Mouse (Mus musculus) A20 (cell line): ENCODE measurements around the gene Exosc8.

Experiments used
- DNase-seq: peaks from one replicate; pipeline ENCODE4 v3.0.0-alpha.2; 2011; ENCODE audit warnings: low read depth, low spot score

The Exosc8 gene

DNA sequence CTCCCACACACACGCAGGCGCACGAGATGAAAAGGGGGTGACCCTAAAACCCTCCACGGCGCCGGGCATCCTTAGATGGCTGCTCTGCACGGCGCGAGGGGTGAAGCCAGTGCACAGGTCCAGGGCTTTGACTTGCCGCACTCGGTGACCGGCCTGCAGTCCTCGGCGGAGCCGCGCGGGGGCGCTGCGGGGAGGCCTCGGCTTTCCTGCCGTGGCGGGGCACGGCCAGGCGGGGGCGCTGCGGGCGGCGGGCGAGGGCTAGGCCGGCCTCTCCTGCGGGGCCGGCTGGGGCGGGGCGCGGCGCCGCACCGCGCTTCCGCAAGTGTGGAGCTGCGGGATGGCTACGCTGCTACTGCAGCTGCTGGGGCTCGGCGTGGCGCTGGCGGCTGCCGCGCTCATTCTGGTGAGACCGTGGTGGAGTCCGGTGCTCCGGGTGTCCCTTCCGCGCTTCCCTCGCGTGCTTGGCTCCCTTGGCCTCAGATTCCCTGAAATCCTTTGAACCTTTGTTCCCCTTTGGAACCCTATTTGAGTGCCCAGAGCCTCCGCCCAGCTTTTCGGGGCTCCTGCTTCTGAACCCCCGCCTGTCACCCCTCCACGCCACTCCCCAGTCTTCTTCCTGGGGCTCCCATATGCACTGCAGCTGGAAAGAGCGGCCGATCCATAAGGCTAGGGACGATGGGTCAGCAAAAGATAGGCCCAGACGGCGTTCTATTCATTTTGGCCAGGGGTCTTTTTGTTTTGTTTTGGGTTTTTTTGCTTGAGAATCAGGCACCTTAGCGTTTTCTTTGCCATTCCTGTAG lies at the start of gene Exosc8, which contains the start of gene Alg5:
Gene Exosc8 (minus strand): TSS at position 147 of the 800 bp plus-strand sequence.
Gene Alg5 (plus strand): TSS at position 293 of the 800 bp plus-strand sequence.
- peak; percentile 89 for DNase-seq

- no peak for DNase-seq
These were observed 40.9 kb upstream of the Exosc8 start for GRCm38 (mm10) chr3:54775989-54776631.

DNA sequence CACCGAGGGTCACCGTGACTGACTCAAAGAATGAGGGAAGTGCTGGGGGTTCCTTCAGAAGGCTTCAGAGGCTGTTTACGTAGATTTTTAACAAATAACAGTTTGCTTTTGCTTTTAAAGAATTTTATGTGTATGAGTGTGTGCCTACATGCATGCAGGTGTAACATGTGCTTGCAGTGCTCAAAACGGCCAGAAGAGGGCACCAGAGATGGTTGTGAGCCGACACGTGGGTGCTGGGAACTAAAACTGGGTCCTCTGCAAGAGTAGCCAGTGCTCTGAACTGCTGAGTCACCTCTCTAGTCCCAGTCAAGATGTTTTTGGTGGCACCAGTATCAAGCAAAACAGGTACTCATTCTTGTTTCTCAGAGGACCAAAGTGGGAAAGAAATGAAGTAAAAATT lies 38.4 kb upstream of the Exosc8 start:
- DNase-seq, result no peak

GRCm38 (mm10) chr3:54769349-54770275 lies 34.4 kb upstream of the Exosc8 start:
- DNase-seq, result no peak

DNA sequence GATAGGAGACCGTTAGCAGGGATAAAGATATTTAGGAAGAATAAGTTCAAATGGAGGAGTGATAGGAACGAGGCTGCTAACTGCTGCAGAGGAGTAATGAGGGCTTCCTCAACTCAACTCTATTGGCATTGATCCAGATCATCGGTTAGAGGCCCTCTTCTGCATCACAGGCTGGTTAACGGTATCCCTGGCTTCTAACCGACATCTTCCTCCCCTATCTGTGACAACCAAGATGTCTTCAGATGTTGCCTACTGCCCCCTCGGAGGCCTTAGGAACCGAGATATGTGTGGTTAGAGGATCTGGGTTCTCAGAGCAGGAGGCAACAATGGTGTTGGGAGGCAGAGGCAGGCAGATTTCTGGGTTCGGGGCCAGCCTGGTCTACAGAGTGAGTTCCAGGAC lies 33.4 kb upstream of the Exosc8 start:
- no peak for DNase-seq

GRCm38 (mm10) chr3:54766811-54767210 lies 31.6 kb upstream of the Exosc8 start:
- DNase-seq, result no peak

DNA sequence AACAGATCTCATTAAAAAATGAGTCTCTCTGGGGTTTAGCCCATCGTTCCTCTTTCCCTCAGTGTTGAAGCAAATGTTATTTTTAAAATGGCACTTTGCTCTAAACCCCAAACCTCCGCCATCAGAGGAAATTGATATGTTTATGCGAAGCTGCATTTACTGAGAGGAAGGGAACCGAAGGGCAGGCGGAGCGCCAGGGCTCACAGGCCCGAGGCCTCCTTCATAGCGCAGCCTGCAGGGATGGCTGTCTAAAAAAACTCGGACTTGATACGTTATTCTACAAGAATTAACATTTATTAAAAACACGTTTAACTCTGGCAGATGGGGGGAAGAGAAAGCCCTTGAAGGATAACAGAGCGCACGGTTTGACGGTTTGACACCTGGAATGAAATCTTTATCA lies 30.8 kb upstream of the Exosc8 start:
- no peak for DNase-seq

GRCm38 (mm10) chr3:54765521-54765920 lies 30.3 kb upstream of the Exosc8 start:
- peak; percentile 23 for DNase-seq

DNA sequence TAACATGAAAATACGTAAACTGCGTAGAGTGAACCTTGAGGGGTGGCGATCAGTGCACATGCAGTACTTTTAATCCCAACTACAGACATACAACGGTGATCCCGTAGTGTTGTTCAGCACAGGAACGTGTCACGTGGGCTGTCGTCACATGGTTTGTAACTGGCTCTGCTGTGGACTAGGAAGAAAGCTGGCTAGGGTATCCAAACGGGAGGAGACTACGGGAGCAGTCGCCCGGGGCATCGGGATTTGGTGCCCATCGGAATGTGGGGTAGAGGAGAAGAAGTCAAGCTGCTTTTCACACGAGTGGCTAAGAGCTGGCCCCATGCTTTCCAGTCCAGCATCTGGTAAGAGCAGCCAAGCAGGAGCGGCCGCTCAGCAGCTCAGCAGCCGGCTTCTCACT lies 29.2 kb upstream of the Exosc8 start:
- DNase-seq, result no peak

DNA sequence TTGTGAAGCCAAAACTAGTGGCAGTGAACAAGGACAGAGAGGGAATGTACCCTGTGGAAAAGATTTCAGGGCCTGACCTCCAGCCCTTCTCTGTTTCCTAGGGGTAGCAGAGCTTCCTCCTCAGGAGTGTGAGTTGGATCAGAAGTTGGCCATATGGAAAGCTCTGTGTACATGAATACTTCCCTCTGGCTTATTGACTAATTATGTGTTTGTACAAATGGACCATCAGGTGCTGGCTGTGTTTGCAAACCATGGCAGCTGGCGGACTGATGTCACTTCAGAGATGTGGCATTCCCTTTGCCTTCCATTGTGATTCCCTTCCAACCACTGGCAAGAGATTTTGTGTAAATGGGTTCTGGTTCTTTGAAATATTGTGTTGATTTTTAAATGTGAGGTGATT lies 26.1 kb upstream of the Exosc8 start:
- DNase-seq, result no peak

DNA sequence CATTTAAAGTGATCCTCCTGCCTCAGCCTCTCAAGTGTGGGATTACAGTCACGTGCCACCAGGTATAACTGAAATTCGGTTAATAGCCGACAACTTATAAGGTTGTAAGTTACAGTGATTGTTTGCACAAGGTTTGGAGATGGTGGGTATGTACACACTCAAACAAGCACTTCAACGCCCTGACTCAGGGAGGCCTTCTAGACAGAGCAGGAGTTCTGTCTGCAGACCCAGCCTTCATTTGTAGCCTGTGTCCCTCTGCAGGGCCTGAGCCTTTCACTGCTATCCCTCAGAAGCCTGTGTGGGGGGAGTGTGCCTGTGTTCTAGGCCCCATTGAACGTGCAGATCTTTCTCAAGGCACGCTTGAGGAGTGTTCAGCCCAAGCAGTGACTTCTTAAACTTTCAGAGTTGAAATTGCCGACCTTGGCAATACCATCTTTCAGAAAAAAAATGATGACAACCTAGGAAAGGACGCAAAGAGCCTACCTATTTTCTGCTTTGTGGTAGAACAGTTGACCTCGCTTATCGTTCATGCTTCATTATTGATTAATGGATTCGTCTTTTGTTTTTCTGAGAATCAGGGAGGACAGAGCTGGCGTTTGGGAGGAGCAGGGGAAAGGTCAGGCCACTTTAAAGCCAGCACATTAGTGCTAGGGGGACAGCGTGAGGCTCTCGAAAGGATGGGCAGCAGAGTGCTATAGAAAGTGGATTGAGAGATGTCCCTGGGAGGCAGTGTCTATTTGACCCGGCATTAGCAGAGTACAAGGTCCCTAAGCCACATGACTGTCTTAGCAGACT lies 25.3 kb upstream of the Exosc8 start:
- DNase-seq, result no peak

GRCm38 (mm10) chr3:54759211-54759610 lies 24.0 kb upstream of the Exosc8 start:
- no peak for DNase-seq

- DNase-seq, result no peak
These were observed 22.3 kb upstream of the Exosc8 start for GRCm38 (mm10) chr3:54757446-54757845.

DNA sequence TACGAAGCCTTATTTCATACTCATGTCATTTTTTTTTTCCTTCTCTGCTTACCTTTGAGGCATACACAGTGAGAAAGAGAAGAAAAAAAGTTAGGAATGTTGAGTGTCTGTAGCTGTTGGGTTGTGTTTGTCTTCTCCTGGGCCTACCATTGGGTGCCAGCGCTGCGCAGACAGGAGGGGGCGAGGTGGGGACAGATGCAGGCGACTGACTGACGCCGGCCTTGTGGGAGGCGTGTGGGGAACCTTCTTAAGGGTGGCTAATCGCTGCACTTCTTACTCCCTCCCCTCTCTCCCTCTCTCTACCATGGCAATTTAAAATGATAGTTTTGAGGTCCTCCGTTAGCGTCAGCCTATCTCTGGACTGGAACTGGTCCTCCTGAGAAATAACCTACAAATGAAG lies 20.9 kb upstream of the Exosc8 start:
- DNase-seq, result no peak

- DNase-seq, result no peak
These were observed 20.2 kb upstream of the Exosc8 start, which contains the start of gene Smad9 for GRCm38 (mm10) chr3:54755145-54756041. Gene Smad9 (plus strand): TSS chr3:54755582.

DNA sequence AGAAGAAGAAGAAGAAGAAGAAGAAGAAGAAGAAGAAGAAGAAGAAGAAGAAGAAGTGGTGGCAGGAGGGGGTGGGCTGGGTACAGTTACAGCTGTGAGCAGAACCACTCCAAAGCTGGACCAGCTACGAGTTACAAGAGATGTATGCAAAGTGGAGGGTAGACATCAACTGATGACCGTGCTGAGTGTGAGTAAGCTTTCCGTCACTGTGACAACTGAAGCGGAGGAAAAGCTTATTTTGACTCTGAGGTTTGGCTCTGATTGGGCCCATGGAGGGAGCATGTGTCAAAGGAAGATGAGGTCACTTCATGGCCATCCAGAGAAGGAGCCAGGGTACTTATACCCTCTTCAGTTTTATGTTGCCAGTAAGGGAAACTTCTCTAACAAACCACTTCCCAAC lies 18.2 kb upstream of the Exosc8 start:
- no peak for DNase-seq

GRCm38 (mm10) chr3:54745799-54746198 lies 10.6 kb upstream of the Exosc8 start:
- DNase-seq, result peak; percentile 56

- no peak for DNase-seq
These were observed 6.8 kb upstream of the Exosc8 start for GRCm38 (mm10) chr3:54741965-54742364.

DNA sequence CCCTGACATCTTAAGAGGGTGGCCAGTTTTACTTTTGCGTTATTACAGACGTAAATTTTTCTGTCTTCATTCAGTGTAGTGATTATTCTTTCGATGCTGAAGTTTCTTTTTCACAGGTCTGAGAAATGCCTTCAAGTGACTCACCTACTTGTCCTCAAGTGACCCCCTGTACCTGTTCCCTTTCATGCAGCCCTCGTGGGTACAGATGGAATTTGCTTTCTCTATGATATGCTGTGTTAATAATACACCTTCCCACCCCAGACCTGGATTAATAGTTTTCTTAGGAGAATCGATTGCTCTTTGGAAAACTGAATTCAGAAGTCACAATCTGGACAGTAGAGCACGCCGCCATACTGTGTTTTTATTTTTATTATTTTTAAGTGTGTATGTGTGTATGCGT lies 2.1 kb upstream of the Exosc8 start:
- DNase-seq, result no peak
